Mouse (Mus musculus) liver, embryonic 14.5 days (tissue): ENCODE measurements around the gene Gm6096. TPM values are rescaled to one million over a fixed set of nuclear protein-coding genes. Genes with fewer than 3 reads are reported as not detected.

Experiments
- ATAC-seq: fragments of 200-750 bp; cut with Nextera tagmentation; 2 replicates; pipeline ENCODE4 v1.8.0; 2017; ENCODE audit warnings: moderate number of reproducible peaks, mild to moderate bottlenecking, moderate library complexity; ENCODE audit not compliant: insufficient read depth
- DNase-seq, 3 experiments: peaks; one replicate each; pipeline ENCODE4 v3.0.0-alpha.2; 2012 to 2013; ENCODE audit warnings: low read depth in 3 of 3, low spot score in 3 of 3
- H3K27ac ChIP-seq: fragments of 300-500 bp; sonication (generic); 2 replicates; pipeline ENCODE4 v1.5.1; 2014; ENCODE audit warnings: moderate library complexity, mild to moderate bottlenecking, control low read depth, inconsistent platforms
- H3K27me3 ChIP-seq: fragments of 300-500 bp; sonication (generic); 2 replicates; pipeline ENCODE4 v1.6.1; 2014; ENCODE audit warnings: mild to moderate bottlenecking, low read length, moderate library complexity; ENCODE audit not compliant: control insufficient read depth, insufficient read depth
- H3K36me3 ChIP-seq: fragments of 300-500 bp; sonication (generic); replicated peaks from 2 replicates; pipeline ENCODE4 v1.6.1; 2014; ENCODE audit warnings: low read depth; ENCODE audit not compliant: control insufficient read depth, insufficient read depth
- H3K4me1 ChIP-seq, 2 experiments: fragments of 200-500 bp in 1 of 2; fragments of 300-500 bp in 1 of 2; sonication (generic) in 1 of 2; replicated peaks; 2 replicates each; pipeline ENCODE4 v1.6.1; 2012 to 2014; ENCODE audit warnings: antibody characterized with exemption in 1 of 2, inconsistent platforms in 1 of 2, low read length in 1 of 2; ENCODE audit not compliant: control insufficient read depth in 2 of 2, insufficient read depth in 2 of 2
- H3K4me2 ChIP-seq: fragments of 300-500 bp; sonication (generic); 2 replicates; pipeline ENCODE4 v1.6.1; 2014; ENCODE audit warnings: low read depth, mild to moderate bottlenecking, control low read depth, moderate library complexity
- H3K4me3 ChIP-seq, 2 experiments: fragments of 200-500 bp in 1 of 2; fragments of 300-500 bp in 1 of 2; sonication (generic) in 1 of 2; 2 replicates each; pipeline ENCODE4 v1.5.1; 2012 to 2014; ENCODE audit warnings: low read depth in 2 of 2, low read length in 2 of 2, mild to moderate bottlenecking in 2 of 2, control low read depth in 1 of 2, inconsistent platforms in 1 of 2, moderate library complexity in 1 of 2; ENCODE audit not compliant: insufficient read depth in 1 of 2
- H3K9ac ChIP-seq: fragments of 300-500 bp; sonication (generic); replicated peaks from 2 replicates; pipeline ENCODE4 v1.6.1; 2014; ENCODE audit warnings: mild to moderate bottlenecking, control low read depth, moderate library complexity
- H3K9me3 ChIP-seq: fragments of 300-500 bp; sonication (generic); 2 replicates; pipeline ENCODE4 v1.6.1; 2016; ENCODE audit warnings: low read length, mixed read lengths; ENCODE audit not compliant: control insufficient read depth
- CTCF ChIP-seq: IDR thresholded peaks from 2 replicates; pipeline ENCODE4 v1.5.1; 2016; ENCODE audit warnings: antibody characterized with exemption, low read depth, control low read depth
- EP300 ChIP-seq: IDR thresholded peaks from 2 replicates; pipeline ENCODE4 v1.6.1; 2016; ENCODE audit warnings: antibody characterized with exemption, low read depth
- WGBS: fragments of 180-500 bp; shearing (Covaris S2); extraction: QIAGEN DNeasy Blood & Tissue Kit; methylation state at CpG from one replicate; pipeline ENCODE4 v1.1.7; 2014; ENCODE audit not compliant: insufficient replicate concordance; 5-methylcytosine and 5-hydroxymethylcytosine counted together
- polyA plus RNA-seq, 2 experiments: library from polyadenylated mRNA; depleted of rRNA in 1 of 2; stranded (reverse) in 1 of 2; unstranded in 1 of 2; fragments of >200 nt; fragmentation: Nextera tagmentation in 1 of 2; extraction: Ambion mirVana in 1 of 2; gene quantifications; 2 replicates each; pipeline versions ENCODE4 v1.2.1 to v1.2.3; 2012 to 2014

Gene Gm6096
- polyA plus RNA-seq, 2 experiments: 0.30 TPM; not detected in 1

GRCm38 (mm10) chr7:34246870-34247499 lies 3.9 kb upstream of the Gm6096 start:
- H3K9ac ChIP-seq: no peak overlapping the region
- H3K27me3 ChIP-seq: no peaks in the 10 kb centered on the region
- no peaks in the 10 kb centered on the region for H3K4me1 ChIP-seq
- ATAC-seq (no peak), DNase-seq (no peak)
- no peak overlapping the region for H3K4me3 ChIP-seq
- no peaks in the 10 kb centered on the region for H3K9me3 ChIP-seq
- WGBS: 81% methylated on average over 3 of the region's 3 CpGs
- H3K27ac ChIP-seq: no peak overlapping the region
- TF ChIP-seq CTCF (no peak), EP300 (no peak)
- H3K36me3 ChIP-seq: peaks cover 55% of the 10 kb centered on the region
- H3K4me2 ChIP-seq: no peak overlapping the region

GRCm38 (mm10) chr7:34252030-34252429 lies 1.2 kb downstream of the Gm6096 start:
- Histone ChIP-seq H3K27ac (no peak overlapping the region), H3K36me3 (peaks cover 43% of the 10 kb centered on the region), H3K4me1 (no peaks in the 10 kb centered on the region), H3K9ac (no peak overlapping the region), H3K4me3 (no peak overlapping the region), H3K27me3 (no peaks in the 10 kb centered on the region), H3K9me3 (no peaks in the 10 kb centered on the region), H3K4me2 (no peak overlapping the region)
- DNase-seq: no peak
- no peak for ATAC-seq
- TF ChIP-seq EP300 (no peak), CTCF (peak; percentile 46)
- WGBS: 68% methylated on average over 2 of the region's 2 CpGs

- no peak for ATAC-seq
- Histone ChIP-seq H3K9me3 (no peaks in the 10 kb centered on the region), H3K27me3 (no peaks in the 10 kb centered on the region), H3K27ac (no peak overlapping the region), H3K4me1 (no peaks in the 10 kb centered on the region), H3K4me2 (no peak overlapping the region), H3K9ac (no peak overlapping the region), H3K36me3 (peaks cover 31% of the 10 kb centered on the region), H3K4me3 (no peak overlapping the region)
- TF ChIP-seq CTCF: no peak
- no peak for TF ChIP-seq EP300
- no peak for DNase-seq
- 44% methylated on average over 3 of the region's 3 CpGs for WGBS
Measured at GRCm38 (mm10) chr7:34255137-34255536, 4.3 kb downstream of the Gm6096 start.

GRCm38 (mm10) chr7:34255916-34256315 lies 5.1 kb downstream of the Gm6096 start:
- Histone ChIP-seq H3K9me3 (no peaks in the 10 kb centered on the region), H3K36me3 (peaks cover 28% of the 10 kb centered on the region), H3K4me2 (no peak overlapping the region), H3K4me3 (no peak overlapping the region), H3K9ac (no peak overlapping the region), H3K27ac (no peak overlapping the region), H3K27me3 (no peaks in the 10 kb centered on the region), H3K4me1 (no peaks in the 10 kb centered on the region)
- TF ChIP-seq EP300 (no peak), CTCF (no peak)
- no peak for DNase-seq
- ATAC-seq: no peak
- 83% methylated on average over 1 of the region's 1 CpGs for WGBS

DNA sequence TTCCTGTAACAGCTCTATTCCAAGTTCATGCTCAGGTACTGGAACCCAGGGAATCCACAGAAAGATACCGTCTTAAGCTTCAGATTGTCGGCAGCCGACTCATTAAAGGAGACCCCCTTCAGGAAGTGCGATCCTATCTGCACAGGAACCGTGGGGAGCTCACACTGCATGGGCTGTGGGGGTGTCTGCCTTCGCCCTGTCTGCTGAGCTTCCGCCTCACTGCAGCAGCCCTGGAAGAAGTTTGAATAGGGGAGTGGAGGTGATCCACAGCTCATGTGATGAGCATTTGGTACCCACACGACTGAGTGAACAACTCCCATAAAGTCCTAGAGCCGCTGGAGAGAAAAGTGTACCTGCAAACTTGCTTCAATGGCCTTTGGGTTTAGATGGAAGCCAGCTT lies 6.4 kb downstream of the Gm6096 start:
- H3K4me2 ChIP-seq: no peak overlapping the region
- peaks cover 33% of the 10 kb centered on the region for H3K36me3 ChIP-seq
- DNase-seq: no peak
- H3K27ac ChIP-seq: no peak overlapping the region
- H3K9ac ChIP-seq: no peak overlapping the region
- no peak overlapping the region for H3K4me3 ChIP-seq
- ATAC-seq: no peak
- WGBS: 59% methylated on average over 9 of the region's 9 CpGs
- TF ChIP-seq EP300 (no peak), CTCF (no peak)
- H3K4me1 ChIP-seq: no peaks in the 10 kb centered on the region
- no peaks in the 10 kb centered on the region for H3K9me3 ChIP-seq
- no peaks in the 10 kb centered on the region for H3K27me3 ChIP-seq
